Mouse (Mus musculus): ENCODE measurements around the gene Trmt112. TPM values are rescaled to one million over a fixed set of nuclear protein-coding genes. Genes with fewer than 3 reads are reported as not detected.
A peak's percentile ranks its signal among the peaks of the same experiment; 100 is the strongest.

Trmt112 gene
- polyA plus RNA-seq, 1 experiment from 2014 or later, result 147 TPM

DNA sequence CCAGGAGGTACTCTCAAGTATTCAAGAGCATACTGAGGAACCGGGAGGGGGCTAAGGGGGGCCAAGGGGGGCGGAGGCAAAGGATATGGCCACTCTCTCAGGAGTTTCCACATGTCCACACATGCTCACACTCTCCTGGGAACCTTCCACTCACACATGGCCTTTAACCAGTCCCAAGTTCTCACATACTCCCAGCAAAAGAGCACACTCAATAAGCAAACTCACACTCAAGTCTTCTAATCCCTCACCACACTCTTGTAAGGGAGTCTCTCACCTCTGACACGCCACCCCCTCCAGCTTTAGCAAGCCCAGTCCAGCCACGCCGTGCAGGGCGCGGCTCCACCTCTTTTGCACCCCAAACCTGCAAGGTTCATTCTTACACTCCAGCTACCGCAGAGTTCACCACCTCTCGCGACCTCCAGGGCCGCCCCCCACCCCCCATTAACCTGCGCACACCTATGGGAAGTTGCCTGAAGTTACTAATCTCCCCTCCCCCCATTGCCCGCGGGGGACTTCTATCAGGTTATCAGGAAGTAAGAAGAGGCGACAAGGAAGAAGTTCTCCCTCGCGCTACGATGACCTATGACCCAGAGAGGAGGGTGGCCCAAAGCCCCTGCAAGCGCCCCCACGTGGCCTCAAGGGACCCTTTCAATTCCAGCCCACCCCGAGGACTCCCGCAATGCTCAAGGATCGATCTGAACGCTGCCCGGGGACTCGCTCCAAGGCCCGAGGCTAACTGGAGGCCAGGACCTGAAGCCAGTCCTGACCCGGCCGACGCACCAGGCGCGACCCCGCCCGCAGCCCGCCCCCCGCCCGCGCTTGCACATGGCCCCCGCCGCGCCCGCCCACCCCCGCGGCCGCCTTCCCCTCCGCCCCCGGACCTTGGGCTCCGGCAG, 11.5 kb downstream of the Trmt112 start:
- Histone ChIP-seq H3K36me3 (ENCODE audit: control insufficient read depth, insufficient read depth, low read length) (no peaks in the 10 kb centered on the region), H3K9ac (ENCODE audit: low read depth, low read length) (peak overlapping the region; percentile 88), H3K27me3 (ENCODE audit: control insufficient read depth, insufficient read depth, low read length) (peaks cover 32% of the 10 kb centered on the region), H3K27ac (ENCODE audit: low read depth, low read length) (peak overlapping the region; percentile 92), H3K4me1 (replicated peaks; ENCODE audit: control insufficient read depth, insufficient read depth, low read length) (peaks cover 12% of the 10 kb centered on the region; the same call in 1 of the 2 replicates), H3K4me3 (ENCODE audit: low read depth, low read length) (peak overlapping the region; percentile 71), H3K9me3 (ENCODE audit: control insufficient read depth, low read length) (no peaks in the 10 kb centered on the region), H3K4me2 (replicated peaks; ENCODE audit: low read depth, low read length) (peak overlapping the region; percentile 93)
- DNase-seq (ENCODE audit: low spot score), result peak; percentile 66
- no peak for ATAC-seq (ENCODE audit: low FRiP score)
- WGBS, result 2% methylated on average over 41 of the region's 48 CpGs

DNA sequence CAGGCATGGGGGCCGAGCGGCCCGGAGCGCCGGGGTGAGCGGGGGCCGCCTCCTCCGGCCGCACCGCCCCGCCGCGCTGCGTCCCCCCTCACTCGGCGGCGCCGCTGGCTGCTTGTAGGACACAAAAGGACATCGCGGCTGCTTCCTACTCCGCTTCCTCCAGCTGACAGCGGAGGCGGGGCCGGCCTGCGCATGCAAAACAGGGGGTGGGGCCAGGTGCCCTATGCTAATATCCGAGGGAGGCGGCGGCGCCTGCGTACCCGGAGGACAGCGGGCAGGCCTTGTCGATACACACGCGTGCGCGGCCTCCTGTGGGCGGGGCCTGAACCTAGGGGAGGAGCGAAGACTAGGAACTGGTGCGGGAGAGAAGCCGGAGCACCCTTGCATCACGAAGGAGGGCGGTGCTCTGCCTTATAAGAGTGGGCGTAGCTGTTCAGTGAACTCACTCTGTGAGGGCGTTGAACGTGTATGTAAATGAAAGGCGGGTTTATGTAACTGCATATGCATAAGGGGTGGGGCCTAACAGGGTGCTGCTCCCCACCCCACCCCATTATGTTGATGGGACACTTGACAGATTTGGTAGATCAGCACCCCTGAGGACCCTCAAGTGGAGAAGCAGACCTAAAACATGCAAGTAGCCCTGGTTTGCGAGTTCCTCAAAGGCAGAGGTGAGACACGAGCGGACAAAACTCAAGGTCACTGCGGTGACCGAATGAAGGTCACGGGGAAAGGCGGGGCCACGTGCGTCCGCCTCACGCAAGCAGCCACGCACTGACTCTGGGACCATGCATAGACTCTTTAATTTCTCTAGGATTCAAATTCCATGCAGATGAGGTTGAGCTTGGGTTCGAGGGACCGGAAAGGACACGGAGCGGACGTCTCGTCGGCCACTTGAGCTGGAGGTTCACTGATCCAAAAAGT, 12.4 kb downstream of the Trmt112 start, which contains the start of gene Esrra:
Esrra (minus strand) TSS at position 167 of the 921 bp plus-strand sequence.
- H3K9me3 ChIP-seq (ENCODE audit: control insufficient read depth, low read length), result no peaks in the 10 kb centered on the region
- ATAC-seq (ENCODE audit: low FRiP score) (peak; percentile 95), DNase-seq (ENCODE audit: low spot score) (peak; percentile 100)
- H3K36me3 ChIP-seq (ENCODE audit: control insufficient read depth, insufficient read depth, low read length), result no peaks in the 10 kb centered on the region
- H3K27me3 ChIP-seq (ENCODE audit: control insufficient read depth, insufficient read depth, low read length), result peaks cover 42% of the 10 kb centered on the region
- peak within 1 kb of the TSS; percentile 71 for H3K4me3 ChIP-seq (ENCODE audit: low read depth, low read length)
- peak within 1 kb of the TSS; percentile 88 for H3K9ac ChIP-seq (ENCODE audit: low read depth, low read length)
- WGBS, result 1% methylated on average over 59 of the region's 66 CpGs
- H3K4me2 ChIP-seq (replicated peaks; ENCODE audit: low read depth, low read length), result peak within 1 kb of the TSS; percentile 93
- peak within 1 kb of the TSS; percentile 92 for H3K27ac ChIP-seq (ENCODE audit: low read depth, low read length)
- H3K4me1 ChIP-seq (replicated peaks; ENCODE audit: control insufficient read depth, insufficient read depth, low read length), result peaks cover 13% of the 10 kb centered on the region; the same call in 1 of the 2 replicates

DNA sequence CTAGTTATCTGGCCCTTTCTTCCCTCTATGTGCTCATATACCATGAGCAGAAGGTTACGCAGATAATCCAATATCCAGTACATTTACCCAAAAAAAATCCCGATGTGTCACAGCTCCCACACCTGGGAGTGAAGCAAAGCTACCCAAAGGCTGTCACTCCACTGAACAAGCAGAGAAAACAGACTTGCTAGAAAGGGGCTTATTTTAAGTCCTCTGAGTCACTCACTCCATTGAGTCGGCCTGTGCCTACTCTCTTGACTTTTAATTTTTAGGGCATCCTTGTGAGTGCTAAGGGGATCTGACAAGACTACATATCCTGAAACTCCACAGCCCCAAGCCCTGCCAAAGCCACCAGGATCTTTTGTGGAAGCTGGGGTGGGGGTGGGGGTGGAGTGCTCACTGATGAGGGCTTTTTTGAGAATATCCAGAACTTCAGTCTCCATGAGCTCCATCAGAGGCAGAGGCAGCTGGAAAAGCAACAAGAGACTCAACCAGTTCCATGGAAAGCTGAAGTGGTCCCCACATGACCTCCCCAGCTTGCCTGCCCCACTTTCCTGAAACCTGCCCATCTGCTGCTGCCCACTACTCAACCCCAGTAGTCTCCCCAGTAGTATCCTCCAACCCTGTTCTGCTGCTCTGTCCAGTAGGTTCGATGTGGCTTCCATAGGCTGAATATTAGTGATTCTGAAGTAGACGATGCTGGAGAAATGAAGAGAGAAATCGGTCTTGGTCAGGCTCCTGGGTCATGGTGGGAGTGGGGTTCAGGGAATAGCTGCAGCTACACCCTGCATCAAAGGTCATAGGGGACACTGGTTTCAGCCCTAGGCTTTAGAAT, 13.6 kb downstream of the Trmt112 start:
- H3K9ac ChIP-seq (ENCODE audit: low read depth, low read length), result no peak overlapping the region
- H3K36me3 ChIP-seq (ENCODE audit: control insufficient read depth, insufficient read depth, low read length), result no peaks in the 10 kb centered on the region
- H3K9me3 ChIP-seq (ENCODE audit: control insufficient read depth, low read length), result no peaks in the 10 kb centered on the region
- ATAC-seq (ENCODE audit: low FRiP score) (no peak), DNase-seq (ENCODE audit: low spot score) (no peak)
- WGBS, result 61% methylated on average over 6 of the region's 6 CpGs
- H3K4me2 ChIP-seq (replicated peaks; ENCODE audit: low read depth, low read length), result no peak overlapping the region
- peaks cover 13% of the 10 kb centered on the region; the same call in 1 of the 2 replicates for H3K4me1 ChIP-seq (replicated peaks; ENCODE audit: control insufficient read depth, insufficient read depth, low read length)
- peaks cover 54% of the 10 kb centered on the region for H3K27me3 ChIP-seq (ENCODE audit: control insufficient read depth, insufficient read depth, low read length)
- H3K4me3 ChIP-seq (ENCODE audit: low read depth, low read length), result no peak overlapping the region
- no peak overlapping the region for H3K27ac ChIP-seq (ENCODE audit: low read depth, low read length)

DNA sequence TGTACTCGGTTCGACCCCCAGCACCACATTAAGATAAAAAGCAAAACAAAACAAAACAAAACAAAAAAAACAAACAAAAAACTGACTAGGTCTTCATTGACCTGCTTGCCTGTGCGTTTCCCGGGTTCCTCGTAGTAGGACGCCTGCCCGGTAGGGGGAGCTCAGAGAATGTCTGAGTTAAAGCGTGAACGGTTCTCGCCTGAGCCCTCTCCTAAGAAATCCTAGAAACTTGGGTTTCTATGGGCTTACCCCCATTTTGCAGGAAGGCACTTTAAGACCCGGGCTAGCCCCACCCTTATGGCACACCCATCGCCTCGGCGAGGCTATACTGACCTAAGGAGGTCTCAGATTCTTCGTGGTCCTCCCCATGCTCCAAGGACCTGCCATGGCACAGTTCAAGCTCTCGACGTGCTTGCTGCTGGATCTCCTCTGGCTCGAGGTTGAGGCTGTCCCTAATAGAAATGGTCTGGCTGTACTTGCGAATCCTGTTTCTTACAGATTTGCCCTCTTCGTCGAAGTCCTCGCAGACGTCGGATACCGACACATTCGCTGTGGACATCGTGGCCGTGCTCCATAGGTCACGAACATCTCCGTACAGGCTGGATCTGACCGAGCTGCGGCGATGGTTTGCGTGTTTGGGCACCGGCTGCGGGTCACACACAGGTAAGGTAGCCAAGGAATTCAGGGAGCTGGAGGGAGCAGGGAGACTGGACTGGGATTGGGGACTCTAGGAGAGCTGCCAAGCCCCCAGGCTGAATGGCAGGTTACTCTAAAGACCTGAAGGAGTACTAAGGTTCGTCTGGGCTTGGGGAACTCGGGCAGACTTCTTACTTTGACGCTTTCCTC, 15.2 kb downstream of the Trmt112 start:
- H3K9me3 ChIP-seq (ENCODE audit: control insufficient read depth, low read length), result no peaks in the 10 kb centered on the region
- H3K4me1 ChIP-seq (replicated peaks; ENCODE audit: control insufficient read depth, insufficient read depth, low read length), result peaks cover 13% of the 10 kb centered on the region; the same call in 1 of the 2 replicates
- H3K9ac ChIP-seq (ENCODE audit: low read depth, low read length), result no peak overlapping the region
- 3% methylated on average over 39 of the region's 39 CpGs for WGBS
- ATAC-seq (ENCODE audit: low FRiP score) (no peak), DNase-seq (ENCODE audit: low spot score) (peak; percentile 85)
- H3K4me3 ChIP-seq (ENCODE audit: low read depth, low read length), result no peak overlapping the region
- H3K27ac ChIP-seq (ENCODE audit: low read depth, low read length), result no peak overlapping the region
- H3K36me3 ChIP-seq (ENCODE audit: control insufficient read depth, insufficient read depth, low read length), result no peaks in the 10 kb centered on the region
- H3K4me2 ChIP-seq (replicated peaks; ENCODE audit: low read depth, low read length), result no peak overlapping the region
- H3K27me3 ChIP-seq (ENCODE audit: control insufficient read depth, insufficient read depth, low read length), result peaks cover 62% of the 10 kb centered on the region

GRCm38 (mm10) chr19:6925307-6925573, 15.7 kb downstream of the Trmt112 start, which contains the start of gene Catsperz:
Catsperz (minus strand) TSS chr19:6925380.
- H3K9ac ChIP-seq (ENCODE audit: low read depth, low read length), result no peak within 1 kb of the TSS
- DNase-seq (ENCODE audit: low spot score), result no peak
- H3K36me3 ChIP-seq (ENCODE audit: control insufficient read depth, insufficient read depth, low read length), result no peaks in the 10 kb centered on the region
- H3K27me3 ChIP-seq (ENCODE audit: control insufficient read depth, insufficient read depth, low read length), result peaks cover 64% of the 10 kb centered on the region
- peaks cover 10% of the 10 kb centered on the region; the same call in 1 of the 2 replicates for H3K4me1 ChIP-seq (replicated peaks; ENCODE audit: control insufficient read depth, insufficient read depth, low read length)
- no peak within 1 kb of the TSS for H3K4me2 ChIP-seq (replicated peaks; ENCODE audit: low read depth, low read length)
- H3K27ac ChIP-seq (ENCODE audit: low read depth, low read length), result no peak within 1 kb of the TSS
- H3K9me3 ChIP-seq (ENCODE audit: control insufficient read depth, low read length), result no peaks in the 10 kb centered on the region
- 6% methylated on average over 9 of the region's 9 CpGs for WGBS
- ATAC-seq (ENCODE audit: low FRiP score), result no peak
- H3K4me3 ChIP-seq (ENCODE audit: low read depth, low read length), result peak within 1 kb of the TSS; percentile 8; the same call in 1 of the 2 replicates

- Histone ChIP-seq H3K9ac (ENCODE audit: low read depth, low read length) (no peak overlapping the region), H3K4me1 (replicated peaks; ENCODE audit: control insufficient read depth, insufficient read depth, low read length) (peaks cover 7% of the 10 kb centered on the region; the same call in 1 of the 2 replicates), H3K27me3 (ENCODE audit: control insufficient read depth, insufficient read depth, low read length) (peaks cover 67% of the 10 kb centered on the region), H3K36me3 (ENCODE audit: control insufficient read depth, insufficient read depth, low read length) (no peaks in the 10 kb centered on the region), H3K27ac (ENCODE audit: low read depth, low read length) (no peak overlapping the region), H3K9me3 (ENCODE audit: control insufficient read depth, low read length) (no peaks in the 10 kb centered on the region), H3K4me3 (ENCODE audit: low read depth, low read length) (peak overlapping the region; percentile 8; the same call in 1 of the 2 replicates), H3K4me2 (replicated peaks; ENCODE audit: low read depth, low read length) (no peak overlapping the region)
- DNase-seq (ENCODE audit: low spot score), result peak; percentile 42
- WGBS, result 5% methylated on average over 38 of the region's 40 CpGs
- no peak for ATAC-seq (ENCODE audit: low FRiP score)
Measured at GRCm38 (mm10) chr19:6925611-6926329, 16.3 kb downstream of the Trmt112 start.

GRCm38 (mm10) chr19:6926559-6927255, 17.2 kb downstream of the Trmt112 start:
- H3K4me2 ChIP-seq (replicated peaks; ENCODE audit: low read depth, low read length), result peak overlapping the region; percentile 18; the same call in 1 of the 2 replicates
- ATAC-seq (ENCODE audit: low FRiP score), result no peak
- WGBS, result 11% methylated on average over 26 of the region's 26 CpGs
- peaks cover 76% of the 10 kb centered on the region for H3K27me3 ChIP-seq (ENCODE audit: control insufficient read depth, insufficient read depth, low read length)
- H3K27ac ChIP-seq (ENCODE audit: low read depth, low read length), result no peak overlapping the region
- peak; percentile 50 for DNase-seq (ENCODE audit: low spot score)
- no peaks in the 10 kb centered on the region for H3K36me3 ChIP-seq (ENCODE audit: control insufficient read depth, insufficient read depth, low read length)
- 0 out of 2 replicates have a peak, but pooled peaks cover 7% of the 10 kb centered on the region for H3K4me1 ChIP-seq (replicated peaks; ENCODE audit: control insufficient read depth, insufficient read depth, low read length)
- peak overlapping the region; percentile 16; the same call in 1 of the 2 replicates for H3K4me3 ChIP-seq (ENCODE audit: low read depth, low read length)
- no peak overlapping the region for H3K9ac ChIP-seq (ENCODE audit: low read depth, low read length)
- H3K9me3 ChIP-seq (ENCODE audit: control insufficient read depth, low read length), result no peaks in the 10 kb centered on the region

All from hindbrain, embryonic 11.5 days (tissue).